Mouse (Mus musculus) layer of hippocampus, adult 9-10 months (tissue): ENCODE results near the gene Ggt6.
"Not testable (repeated sequence)": the region's sequence is repeated elsewhere in the genome, so short reads cannot be mapped to it uniquely, and the experiment has no call there.

Experiments used
- DNase-seq: peaks from one replicate; pipeline ENCODE4 v3.0.0; 2022; ENCODE audit warnings: low spot score

Gene Ggt6

GRCm38 (mm10) chr11:72411093-72411921 lies 24.0 kb upstream of the Ggt6 start, which contains the start of gene Smtnl2:
Smtnl2 (minus strand) TSS chr11:72411713.
- DNase-seq = no peak

DNA sequence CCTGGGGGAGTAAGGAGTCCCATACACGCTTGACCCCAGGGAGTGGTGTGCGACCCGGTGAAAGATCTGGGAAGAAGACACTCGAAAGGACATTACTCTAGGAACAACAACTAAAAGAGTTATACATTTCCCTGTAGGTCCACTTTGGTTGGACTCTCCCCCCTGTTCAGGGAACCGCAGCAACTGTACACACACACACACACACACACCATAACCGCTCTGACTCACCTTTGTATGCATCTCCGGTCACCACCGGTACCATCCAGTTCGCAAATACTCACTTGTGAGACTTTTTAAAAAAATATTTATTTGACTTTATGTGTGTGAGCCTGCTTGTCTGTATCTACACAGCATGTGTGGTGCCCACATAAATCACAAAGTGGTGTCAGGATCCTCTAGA lies 23.4 kb upstream of the Ggt6 start:
- DNase-seq = no peak

- no peak for DNase-seq
Observed at GRCm38 (mm10) chr11:72413016-72413415, 22.3 kb upstream of the Ggt6 start.

DNA sequence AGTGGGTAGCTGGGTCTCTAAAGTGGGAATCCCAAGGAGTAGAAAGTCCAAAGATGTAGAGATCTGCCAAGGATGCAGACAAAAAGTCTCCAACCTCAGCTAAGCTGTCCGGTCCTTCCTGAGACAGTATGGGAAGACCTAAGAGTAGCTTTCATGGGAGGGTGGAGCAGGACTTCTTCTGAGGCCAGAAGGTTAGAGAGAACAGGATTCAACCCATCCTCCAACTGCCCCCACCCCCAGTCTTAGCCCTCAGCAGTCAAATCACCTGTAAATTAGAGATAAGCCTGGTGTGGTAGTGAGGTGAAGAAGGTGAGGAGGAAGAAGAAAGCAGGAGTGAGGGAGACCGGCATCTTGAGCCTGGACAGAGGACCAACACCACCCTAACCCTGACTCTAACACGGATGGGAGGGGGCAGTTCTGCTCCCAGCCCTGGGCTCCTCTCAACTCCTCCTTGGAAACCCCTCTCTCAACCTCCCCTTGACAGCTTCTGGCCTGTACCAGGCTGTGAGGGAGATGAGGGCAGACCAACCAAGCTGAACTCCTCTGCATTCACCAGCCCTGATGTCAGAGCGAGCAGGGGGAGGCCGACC lies 21.6 kb upstream of the Ggt6 start:
- no peak for DNase-seq

DNA sequence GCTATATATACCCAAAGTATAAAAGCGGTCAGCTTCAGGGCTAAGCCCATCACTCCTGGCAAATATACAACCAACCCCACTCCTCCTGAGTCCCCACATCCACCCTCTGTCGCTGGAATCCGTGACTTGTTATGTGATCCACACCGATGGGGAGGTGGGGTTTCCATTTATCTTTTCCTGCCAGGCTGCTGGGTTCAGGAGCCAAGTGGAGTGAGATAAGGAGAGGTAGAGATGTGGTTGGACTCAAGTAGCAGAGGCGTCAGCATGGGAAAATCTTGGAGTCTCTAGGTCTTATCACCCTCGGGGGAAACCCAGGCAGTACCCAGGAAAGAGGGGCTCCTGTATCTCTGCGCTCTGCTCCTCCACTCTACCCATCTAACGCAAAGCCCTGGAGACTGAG lies 20.2 kb upstream of the Ggt6 start:
- DNase-seq = no peak

DNA sequence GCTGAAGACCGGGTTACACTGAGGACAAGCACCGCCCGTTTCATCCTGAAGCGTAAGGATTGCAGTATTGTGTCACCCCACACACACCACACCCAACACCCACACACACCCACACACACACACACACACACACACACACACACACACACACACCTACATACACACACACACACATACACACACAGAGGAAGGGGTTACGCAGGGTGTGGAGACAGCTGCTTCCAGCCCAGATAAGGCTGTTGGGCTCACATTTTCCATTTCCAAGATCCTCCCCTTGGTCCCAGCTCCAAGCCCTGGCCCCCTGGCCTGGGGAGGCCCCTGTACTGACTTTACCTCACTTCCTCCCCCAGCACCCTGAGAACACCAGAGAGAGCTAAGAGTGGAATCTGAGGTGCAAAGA lies 18.7 kb upstream of the Ggt6 start:
- DNase-seq = no peak

DNA sequence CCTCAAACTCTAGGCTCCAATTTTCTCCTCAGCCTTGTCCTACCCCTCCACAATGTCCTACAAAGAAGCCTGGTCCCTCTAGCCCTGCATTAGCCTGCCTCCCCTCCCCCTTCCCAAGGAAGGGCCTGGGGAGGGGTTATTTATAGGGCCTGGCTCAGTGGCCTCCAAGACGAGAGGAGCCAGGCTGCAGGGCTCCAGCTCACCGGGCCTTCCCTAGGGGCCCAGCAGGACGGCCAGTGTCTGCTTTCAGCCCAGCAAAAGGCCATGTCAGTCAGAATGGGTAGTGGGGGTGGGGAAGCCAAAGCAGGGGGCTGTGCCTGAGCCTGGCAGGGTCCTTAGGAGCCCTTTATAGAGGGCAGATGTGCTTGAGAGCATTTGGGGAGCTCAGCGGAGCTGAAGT lies 17.9 kb upstream of the Ggt6 start:
- no peak for DNase-seq

- DNase-seq = no peak
Observed at GRCm38 (mm10) chr11:72418227-72418626, 17.1 kb upstream of the Ggt6 start.

- no peak for DNase-seq
Observed at GRCm38 (mm10) chr11:72419006-72419405, 16.3 kb upstream of the Ggt6 start.

- peak; percentile 55 for DNase-seq
Observed at GRCm38 (mm10) chr11:72420460-72421122, 14.7 kb upstream of the Ggt6 start.

DNA sequence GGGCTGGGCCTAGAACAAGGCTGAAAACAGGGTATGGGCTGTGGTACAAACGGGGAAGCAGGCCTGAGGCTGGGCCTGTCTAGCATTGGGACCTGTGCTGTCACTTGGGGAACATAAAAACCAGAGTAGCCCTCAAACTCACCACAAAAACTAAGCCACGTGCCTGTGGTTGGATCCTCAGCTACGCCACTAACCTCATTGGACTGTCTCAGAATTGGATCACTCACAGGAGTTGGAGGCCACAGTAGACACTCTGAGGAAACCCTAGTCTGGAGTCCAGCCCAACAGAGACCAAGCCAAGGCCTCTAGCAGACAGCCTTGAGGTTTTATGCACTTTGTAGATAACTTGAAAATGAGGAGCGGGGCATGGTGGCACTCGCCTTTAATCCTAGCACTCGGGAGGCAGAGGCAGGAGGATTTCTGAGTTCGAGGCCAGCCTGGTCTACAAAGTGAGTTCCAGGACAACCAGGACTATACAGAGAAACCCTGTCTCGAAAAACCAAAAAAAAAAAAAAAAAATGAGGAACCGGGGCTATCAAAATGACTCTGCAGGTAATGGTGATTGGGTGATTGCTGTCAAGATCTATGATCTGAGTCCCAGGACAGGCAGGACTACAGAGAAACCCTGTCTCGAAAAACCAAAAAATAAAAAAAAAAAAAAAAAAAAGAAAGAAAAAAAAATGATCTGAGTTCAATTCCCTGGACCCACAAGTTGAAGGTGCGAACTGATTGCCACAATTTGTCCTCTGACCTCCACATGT lies 13.6 kb upstream of the Ggt6 start:
- no peak for DNase-seq

- DNase-seq = no peak
Observed at GRCm38 (mm10) chr11:72423686-72424085, 11.6 kb upstream of the Ggt6 start.

- no peak for DNase-seq
Observed at GRCm38 (mm10) chr11:72425201-72425600, 10.1 kb upstream of the Ggt6 start.

GRCm38 (mm10) chr11:72426884-72427283 lies 8.4 kb upstream of the Ggt6 start:
- DNase-seq = no peak

DNA sequence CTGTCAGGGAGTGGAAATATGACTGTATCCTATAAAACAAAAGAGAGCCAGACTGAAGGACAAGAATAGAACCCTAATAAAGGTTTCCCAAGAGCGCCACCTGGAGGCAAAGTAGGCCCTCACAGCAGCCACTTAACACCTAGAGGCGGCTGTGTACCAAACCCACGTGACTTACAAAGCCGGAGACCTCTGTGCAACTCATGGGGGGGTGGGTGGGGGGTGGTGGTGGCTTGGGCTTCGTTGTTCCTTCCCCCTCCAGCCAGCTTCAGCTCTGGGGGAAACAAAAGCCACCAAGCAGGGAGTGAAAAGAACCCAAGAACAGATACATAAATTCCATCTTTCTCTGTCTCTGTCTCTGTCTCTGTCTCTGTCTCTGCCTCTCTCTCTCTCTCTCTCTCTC lies 6.6 kb upstream of the Ggt6 start:
- peak; percentile 74 for DNase-seq

DNA sequence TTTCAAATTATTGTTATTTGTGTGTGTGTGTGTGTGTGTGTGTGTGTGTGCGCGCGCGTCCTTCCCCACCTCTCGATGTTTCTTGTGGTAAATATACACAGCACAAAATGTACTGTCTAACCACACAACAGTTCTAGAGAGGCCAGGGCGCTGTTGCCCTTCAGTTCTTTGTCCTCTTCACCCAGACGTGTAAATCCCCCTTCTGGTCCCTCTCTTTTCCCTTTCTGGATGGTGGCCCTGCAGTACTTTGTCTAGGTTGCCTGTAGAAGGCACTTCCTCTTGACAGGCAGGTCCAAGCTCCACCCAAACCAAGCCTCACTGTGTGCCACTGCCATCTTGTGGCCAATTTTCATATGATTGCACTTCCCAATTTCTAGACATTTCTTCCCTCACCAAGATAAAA lies 6.0 kb upstream of the Ggt6 start:
- peak; percentile 87 for DNase-seq

DNA sequence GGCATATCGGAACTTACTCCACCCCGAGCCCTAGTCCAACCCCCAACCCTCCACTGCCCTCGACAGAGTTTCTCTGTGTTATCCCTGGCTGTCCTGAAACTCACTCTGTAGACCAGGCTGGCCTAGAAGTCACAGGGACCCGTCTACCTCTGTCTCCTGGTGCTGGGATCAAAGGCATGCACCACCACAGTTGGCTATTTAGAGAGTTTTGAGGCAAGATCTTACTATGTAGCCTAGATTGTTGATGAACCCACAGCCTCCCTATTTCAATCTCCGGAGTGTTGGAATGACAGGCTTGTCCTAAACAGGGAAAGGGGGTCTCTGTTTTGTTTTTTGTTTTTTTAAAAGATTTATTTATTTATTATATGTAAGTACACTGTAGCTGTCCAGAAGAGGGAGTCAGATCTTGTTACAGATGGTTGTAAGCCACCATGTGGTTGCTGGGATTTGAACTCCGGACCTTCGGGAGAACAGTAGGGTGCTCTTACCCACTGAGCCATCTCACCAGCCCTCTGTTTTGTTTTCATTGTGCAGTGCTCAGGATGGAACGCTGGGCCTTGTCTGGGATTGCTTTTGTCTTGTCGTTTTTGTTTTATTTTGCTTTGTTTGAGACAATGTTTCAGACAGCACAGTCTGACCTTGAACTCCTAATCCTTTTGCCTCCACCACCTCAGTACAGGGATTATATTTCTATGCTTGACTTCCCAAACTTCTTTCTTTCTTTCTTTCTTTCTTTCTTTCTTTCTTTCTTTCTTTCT lies 4.8 kb upstream of the Ggt6 start:
- DNase-seq = not testable (repeated sequence)

DNA sequence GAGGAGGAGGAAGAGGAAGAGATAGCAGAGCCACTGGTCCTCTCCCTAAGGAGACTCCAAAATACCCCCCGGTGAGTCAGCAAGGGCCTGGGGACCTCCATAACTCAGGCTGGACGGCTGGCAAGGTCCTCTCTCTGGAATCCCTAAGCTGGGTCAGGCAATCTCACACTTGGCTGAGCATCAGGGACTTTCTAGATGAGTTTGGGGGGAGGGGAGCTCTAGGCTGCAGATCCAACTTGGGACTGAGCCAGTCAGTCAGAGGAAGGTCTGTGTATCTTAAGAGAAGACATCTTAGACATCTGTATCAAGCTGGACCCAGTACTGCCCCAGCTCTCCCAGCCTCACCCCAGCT lies 344 bp downstream of the Ggt6 start:
- DNase-seq = no peak

DNA sequence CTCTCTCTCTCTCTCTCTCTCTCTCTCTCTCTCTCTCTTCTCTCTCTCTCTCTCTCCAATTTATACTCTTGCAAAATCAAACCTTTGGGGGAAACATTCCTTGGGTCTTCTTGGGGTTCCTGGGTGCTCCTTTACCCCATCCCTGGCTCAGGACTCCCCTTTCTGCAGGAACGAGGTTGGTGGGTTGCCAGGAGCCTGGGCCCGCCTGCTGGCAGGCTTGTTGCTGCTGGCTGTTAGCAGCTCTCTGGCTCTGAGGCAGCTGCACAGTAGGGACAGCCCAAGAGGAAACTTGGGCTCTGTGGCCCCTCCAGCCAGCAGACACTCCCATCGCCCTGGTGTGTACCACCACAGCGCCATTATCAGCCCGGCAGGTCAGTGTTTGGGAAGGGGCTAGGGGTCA lies 945 bp downstream of the Ggt6 start:
- DNase-seq = no peak

GRCm38 (mm10) chr11:72436756-72437650 lies 1.7 kb downstream of the Ggt6 start:
- DNase-seq = no peak

DNA sequence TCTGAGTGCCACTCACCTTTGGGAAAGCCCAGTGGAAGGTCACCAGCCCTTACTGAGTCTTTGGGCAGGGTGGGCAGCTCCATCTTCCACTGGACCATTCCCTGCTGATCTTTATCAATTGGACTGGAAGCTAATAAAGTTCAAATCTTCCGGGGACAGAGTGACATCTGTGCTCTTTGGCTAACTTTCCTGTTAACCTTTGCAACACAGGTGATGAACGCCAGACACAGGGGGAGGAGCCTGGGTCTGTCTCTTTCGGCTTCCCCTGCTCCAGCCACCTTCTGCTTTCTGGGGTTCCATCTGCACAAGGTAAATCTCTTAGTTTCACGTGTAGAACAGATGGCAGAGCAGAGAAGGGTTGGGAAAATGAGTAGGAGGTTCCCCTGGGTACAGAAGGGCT lies 3.1 kb downstream of the Ggt6 start:
- DNase-seq = no peak
